Mouse (Mus musculus): ENCODE data around the gene Aip. TPM values are rescaled to one million over a fixed set of nuclear protein-coding genes. Genes with fewer than 3 reads are reported as not detected.
"Not testable (repeated sequence)": the region's sequence is repeated elsewhere in the genome, so short reads cannot be mapped to it uniquely, and the experiment has no call there.

Gene Aip
- total RNA-seq, 1 experiment, result 26.9 TPM

- TF ChIP-seq HCFC1 (IDR thresholded peaks at IDR 0.05; ENCODE audit: borderline replicate concordance, insufficient read depth, low read length) (no peak), ZC3H11A (IDR thresholded peaks at IDR 0.05; ENCODE audit: borderline replicate concordance, low read depth, low read length) (no peak)
- no peaks in the 10 kb centered on the region for H3K36me3 ChIP-seq (ENCODE audit: control insufficient read depth, insufficient read depth, low read length, poor library complexity, severe bottlenecking)
- H3K9me3 ChIP-seq (ENCODE audit: control insufficient read depth, insufficient read depth, low read depth, low read length), result no peaks in the 10 kb centered on the region
- H3K27ac ChIP-seq (ENCODE audit: insufficient read depth, low read depth, low read length, poor library complexity, severe bottlenecking), result no peak overlapping the region
- H3K4me1 ChIP-seq (ENCODE audit: control insufficient read depth in 2 of 2, insufficient read depth in 2 of 2, low read length in 2 of 2, poor library complexity in 1 of 2), result 0 out of 4 replicates have a peak, but pooled peaks cover 0 to 5% of the 10 kb centered on the region in 2 experiments
- in situ Hi-C loops (cut with MboI; ENCODE audit: low sequenced_read_pairs in 2 of 2, unreplicated experiment in 2 of 2), result no loop called here
- no peak for DNase-seq (ENCODE audit: low read depth, low spot score)
- H3K4me3 ChIP-seq (ENCODE audit: insufficient read depth in 1 of 2, low read depth in 1 of 2, low read length in 2 of 2, poor library complexity in 1 of 2, severe bottlenecking in 1 of 2), result no peak overlapping the region
- H3K9ac ChIP-seq (ENCODE audit: insufficient read depth, low read depth, low read length, poor library complexity, severe bottlenecking), result no peak overlapping the region
Measured at GRCm38 (mm10) chr19:4066877-4067276, 58.8 kb downstream of the Aip start.

GRCm38 (mm10) chr19:4066280-4066679 lies 59.4 kb downstream of the Aip start:
- no peak for DNase-seq (ENCODE audit: low read depth, low spot score)

GRCm38 (mm10) chr19:4064501-4064900 lies 61.2 kb downstream of the Aip start:
- H3K9ac ChIP-seq (ENCODE audit: insufficient read depth, low read depth, low read length, poor library complexity, severe bottlenecking); H3K27ac ChIP-seq (ENCODE audit: insufficient read depth, low read depth, low read length, poor library complexity, severe bottlenecking); H3K4me3 ChIP-seq (ENCODE audit: insufficient read depth in 1 of 2, low read depth in 1 of 2, low read length in 2 of 2, poor library complexity in 1 of 2, severe bottlenecking in 1 of 2); H3K36me3 ChIP-seq (ENCODE audit: control insufficient read depth, insufficient read depth, low read length, poor library complexity, severe bottlenecking); in situ Hi-C loops (cut with MboI; ENCODE audit: low sequenced_read_pairs in 2 of 2, unreplicated experiment in 2 of 2); DNase-seq (ENCODE audit: low read depth, low spot score); H3K4me1 ChIP-seq (ENCODE audit: control insufficient read depth in 2 of 2, insufficient read depth in 2 of 2, low read length in 2 of 2, poor library complexity in 1 of 2); H3K9me3 ChIP-seq (ENCODE audit: control insufficient read depth, insufficient read depth, low read depth, low read length): not testable (repeated sequence)

More at GRCm38 (mm10) chr19:4066280-4066679, 59.4 kb downstream of the Aip start:
- Histone ChIP-seq H3K4me1 (ENCODE audit: control insufficient read depth in 2 of 2, insufficient read depth in 2 of 2, low read length in 2 of 2, poor library complexity in 1 of 2) (0 out of 4 replicates have a peak, but pooled peaks cover 0 to 5% of the 10 kb centered on the region in 2 experiments), H3K36me3 (ENCODE audit: control insufficient read depth, insufficient read depth, low read length, poor library complexity, severe bottlenecking) (no peaks in the 10 kb centered on the region), H3K4me3 (ENCODE audit: insufficient read depth in 1 of 2, low read depth in 1 of 2, low read length in 2 of 2, poor library complexity in 1 of 2, severe bottlenecking in 1 of 2) (no peak overlapping the region), H3K27ac (ENCODE audit: insufficient read depth, low read depth, low read length, poor library complexity, severe bottlenecking) (no peak overlapping the region), H3K9me3 (ENCODE audit: control insufficient read depth, insufficient read depth, low read depth, low read length) (no peaks in the 10 kb centered on the region), H3K9ac (ENCODE audit: insufficient read depth, low read depth, low read length, poor library complexity, severe bottlenecking) (no peak overlapping the region)
- in situ Hi-C loops (cut with MboI; ENCODE audit: low sequenced_read_pairs in 2 of 2, unreplicated experiment in 2 of 2), result no loop called here
- TF ChIP-seq ZNF384 (IDR thresholded peaks at IDR 0.05; ENCODE audit: low read depth, low read length) (no peak), HCFC1 (IDR thresholded peaks at IDR 0.05; ENCODE audit: borderline replicate concordance, insufficient read depth, low read length) (no peak), ZC3H11A (IDR thresholded peaks at IDR 0.05; ENCODE audit: borderline replicate concordance, low read depth, low read length) (no peak), MAFK (IDR thresholded peaks at IDR 0.05; ENCODE audit: insufficient read depth, low read depth, low read length) (no peak), CHD2 (IDR thresholded peaks at IDR 0.05; ENCODE audit: low read depth, low read length) (no peak)

Other genes with a start within 250 kb of the Aip start
- gene Tcirg1, start 218.7 kb downstream of the Aip start, total RNA-seq (2012; rRNA removed), result 55.2 and 75.8 TPM in 2 replicates
- 134 and 135 TPM in 2 replicates for gene Ndufs8, start 213.1 kb downstream of the Aip start, total RNA-seq (2012; rRNA removed)
- gene Aldh3b1, start 196.1 kb downstream of the Aip start, total RNA-seq (2012; rRNA removed), result 0.76 and 1.4 TPM in 2 replicates
- 3.9 and 9.5 TPM in 2 replicates for gene Unc93b1, start 190.7 kb downstream of the Aip start, total RNA-seq (2012; rRNA removed)
- not detected in 2 replicates for gene Aldh3b3, start 167.2 kb downstream of the Aip start, total RNA-seq (2012; rRNA removed)
- 0.21 and 0.62 TPM in 2 replicates for gene Aldh3b2, start 153.5 kb downstream of the Aip start, total RNA-seq (2012; rRNA removed)
- gene Acy3, start 139.3 kb downstream of the Aip start, total RNA-seq (2012; rRNA removed), result 2.1 and 2.4 TPM in 2 replicates
- gene Tbx10, start 133.1 kb downstream of the Aip start, total RNA-seq (2012; rRNA removed), result not detected in 2 replicates
- gene Nudt8, start 125.3 kb downstream of the Aip start, total RNA-seq (2012; rRNA removed), result 22.4 and 27.2 TPM in 2 replicates
- gene Gm49405, start 125.2 kb downstream of the Aip start, total RNA-seq (2012; rRNA removed), result 1.9 and 4.0 TPM in 2 replicates
- 4.6 and 12.0 TPM in 2 replicates for gene Doc2g, start 122.5 kb downstream of the Aip start, total RNA-seq (2012; rRNA removed)
- 182 and 219 TPM in 2 replicates for gene Ndufv1, start 113.1 kb downstream of the Aip start, total RNA-seq (2012; rRNA removed)
- 121 and 146 TPM in 2 replicates for gene Gstp1, start 87.9 kb downstream of the Aip start, total RNA-seq (2012; rRNA removed)
- 67.4 and 138 TPM in 2 replicates for gene Gstp2, start 79.8 kb downstream of the Aip start, total RNA-seq (2012; rRNA removed)
- gene Gstp3, start 66.3 kb downstream of the Aip start, total RNA-seq (2012; rRNA removed), result 3.4 and 3.9 TPM in 2 replicates
- not detected in 2 replicates for gene Cabp2, start 44.3 kb downstream of the Aip start, total RNA-seq (2012; rRNA removed)
- gene Cdk2ap2, start 28.7 kb downstream of the Aip start, total RNA-seq (2012; rRNA removed), result 39.6 and 42.7 TPM in 2 replicates
- gene Pitpnm1, start 25.9 kb downstream of the Aip start, total RNA-seq (2012; rRNA removed), result 10.5 and 17.2 TPM in 2 replicates
- gene Gpr152, start 13.9 kb upstream of the Aip start, total RNA-seq (2012; rRNA removed), result 0.13 and 0.26 TPM in 2 replicates
- 1.3 and 1.8 TPM in 2 replicates for gene Cabp4, start 18.2 kb upstream of the Aip start, total RNA-seq (2012; rRNA removed)
- 73.8 and 85.3 TPM in 2 replicates for gene Coro1b, start 22.8 kb upstream of the Aip start, total RNA-seq (2012; rRNA removed)
- 9.5 and 15.1 TPM in 2 replicates for gene Ptprcap, start 27.7 kb upstream of the Aip start, total RNA-seq (2012; rRNA removed)
- gene Rps6kb2, start 37.5 kb upstream of the Aip start, total RNA-seq (2012; rRNA removed), result 19.7 and 26.6 TPM in 2 replicates
- gene Carns1, start 49.6 kb upstream of the Aip start, total RNA-seq (2012; rRNA removed), result 2.3 and 3.3 TPM in 2 replicates
- 2.9 and 3.5 TPM in 2 replicates for gene Tbc1d10c, start 65.4 kb upstream of the Aip start, total RNA-seq (2012; rRNA removed)
- gene Ppp1ca, start 66.2 kb upstream of the Aip start, total RNA-seq (2012; rRNA removed), result 407 and 426 TPM in 2 replicates
- gene Rad9a, start 75.8 kb upstream of the Aip start, total RNA-seq (2012; rRNA removed), result 33.1 and 42.1 TPM in 2 replicates
- 2.2 and 2.7 TPM in 2 replicates for gene Clcf1, start 88.4 kb upstream of the Aip start, total RNA-seq (2012; rRNA removed)
- gene AC109138.7, start 88.5 kb upstream of the Aip start, total RNA-seq (2012; rRNA removed), result not detected in 2 replicates
- 6.2 and 8.7 TPM in 2 replicates for gene Pold4, start 106.0 kb upstream of the Aip start, total RNA-seq (2012; rRNA removed)
- 7.3 and 15.1 TPM in 2 replicates for gene Ssh3, start 143.3 kb upstream of the Aip start, total RNA-seq (2012; rRNA removed)
- gene Ankrd13d, start 157.3 kb upstream of the Aip start, total RNA-seq (2012; rRNA removed), result 5.5 and 8.8 TPM in 2 replicates
- gene Grk2, start 180.4 kb upstream of the Aip start, total RNA-seq (2012; rRNA removed), result 56.1 and 76.6 TPM in 2 replicates